Mouse (Mus musculus) neutrophil, adult 5-6 weeks (primary cell): ENCODE data around the gene Angpt4. TPM values are rescaled to one million over a fixed set of nuclear protein-coding genes. Genes with fewer than 3 reads are reported as not detected.
A peak's percentile ranks its signal among the peaks of the same experiment; 100 is the strongest.

Experiments used
- ATAC-seq: fragments of 151-379, 151-347 bp; 2 replicates; pipeline ENCODE4 v1.8.0; 2017; ENCODE audit warnings: mild to moderate bottlenecking, moderate TSS enrichment; ENCODE audit not compliant: insufficient number of reproducible peaks, poor library complexity, low FRiP score, severe bottlenecking; ENCODE audit errors: extremely low read depth
- total RNA-seq: library from RNA; stranded (forward); fragments of 200-1000 nt; gene quantifications from 2 replicates; pipeline ENCODE4 v1.2.3, GENCODE M21; 2017

Gene Angpt4
- total RNA-seq, 1 experiment from 2014 or later: not detected

- ATAC-seq: no peak
Measured at GRCm38 (mm10) chr2:151910498-151910897, 512 bp upstream of the Angpt4 start.

GRCm38 (mm10) chr2:151911751-151912150 is 741 bp downstream of the Angpt4 start:
- ATAC-seq: no peak

GRCm38 (mm10) chr2:151914120-151914519 is 3.1 kb downstream of the Angpt4 start:
- ATAC-seq: no peak

GRCm38 (mm10) chr2:151915111-151915510 is 4.1 kb downstream of the Angpt4 start:
- no peak for ATAC-seq

GRCm38 (mm10) chr2:151916061-151916831 is 5.2 kb downstream of the Angpt4 start:
- no peak for ATAC-seq

- no peak for ATAC-seq
Measured at GRCm38 (mm10) chr2:151919140-151919539, 8.1 kb downstream of the Angpt4 start.

- ATAC-seq: no peak
Measured at GRCm38 (mm10) chr2:151921068-151921467, 10.1 kb downstream of the Angpt4 start.

- no peak for ATAC-seq
Measured at GRCm38 (mm10) chr2:151921596-151921995, 10.6 kb downstream of the Angpt4 start.

- ATAC-seq: no peak
Measured at GRCm38 (mm10) chr2:151924276-151924675, 13.3 kb downstream of the Angpt4 start.

GRCm38 (mm10) chr2:151925715-151926114 is 14.7 kb downstream of the Angpt4 start:
- ATAC-seq: no peak

GRCm38 (mm10) chr2:151927103-151927502 is 16.1 kb downstream of the Angpt4 start:
- no peak for ATAC-seq

GRCm38 (mm10) chr2:151930389-151931074 is 19.5 kb downstream of the Angpt4 start:
- ATAC-seq: peak; percentile 68

GRCm38 (mm10) chr2:151937893-151938292 is 26.9 kb downstream of the Angpt4 start:
- ATAC-seq: no peak

GRCm38 (mm10) chr2:151938780-151939200 is 27.8 kb downstream of the Angpt4 start:
- no peak for ATAC-seq

- no peak for ATAC-seq
Measured at GRCm38 (mm10) chr2:151939651-151940420, 28.8 kb downstream of the Angpt4 start.

GRCm38 (mm10) chr2:151941269-151941668 is 30.3 kb downstream of the Angpt4 start:
- no peak for ATAC-seq

- ATAC-seq: no peak
Measured at GRCm38 (mm10) chr2:151944106-151944505, 33.1 kb downstream of the Angpt4 start.

- no peak for ATAC-seq
Measured at GRCm38 (mm10) chr2:151947617-151948016, 36.6 kb downstream of the Angpt4 start.

- ATAC-seq: no peak
Measured at GRCm38 (mm10) chr2:151948311-151948710, 37.3 kb downstream of the Angpt4 start.
